Mouse (Mus musculus): ENCODE results near the gene Usp25.

- TF ChIP-seq CTCF (IDR thresholded peaks at IDR 0.05; ENCODE audit: borderline replicate concordance, control insufficient read depth, extremely low read depth, insufficient read depth, low read length, poor library complexity), result no peak
- TF ChIP-seq POLR2A (IDR thresholded peaks at IDR 0.05; ENCODE audit: control insufficient read depth, extremely low read depth, insufficient read depth, low read length, poor library complexity), result no peak
These were observed 42.6 kb downstream of the Usp25 start for GRCm38 (mm10) chr16:77056160-77056520.

Data from thymus, adult 2 months (tissue).